Mouse (Mus musculus): ENCODE results near the gene Cyth3. TPM values are rescaled to one million over a fixed set of nuclear protein-coding genes. Genes with fewer than 3 reads are reported as not detected.

Cyth3 gene
- polyA plus RNA-seq, 1 experiment from 2014 or later = 29.1 TPM

GRCm38 (mm10) chr5:143586386-143586785 lies 35.9 kb upstream of the Cyth3 start:
- Histone ChIP-seq H3K36me3 (ENCODE audit: control insufficient read depth, insufficient read depth, low read length) (no peaks in the 10 kb centered on the region; the same call in 1 of the 2 replicates), H3K4me1 (ENCODE audit: control insufficient read depth, insufficient read depth, low read length) (peaks cover 12% of the 10 kb centered on the region), H3K27ac (ENCODE audit: low read depth, low read length) (no peak overlapping the region), H3K9ac (ENCODE audit: low read depth, low read length) (no peak overlapping the region), H3K4me3 (ENCODE audit: low read depth, low read length) (no peak overlapping the region), H3K27me3 (ENCODE audit: control insufficient read depth, insufficient read depth, low read length) (no peaks in the 10 kb centered on the region), H3K9me3 (replicated peaks; ENCODE audit: control insufficient read depth, low read length) (peaks cover 3% of the 10 kb centered on the region; the same call in 1 of the 2 replicates), H3K4me2 (no peak overlapping the region)
- WGBS (ENCODE audit: insufficient replicate concordance) = 86% methylated on average over 8 of the region's 8 CpGs
- ATAC-seq (replicated peaks; ENCODE audit: insufficient number of reproducible peaks, low FRiP score, low TSS enrichment) = no peak

DNA sequence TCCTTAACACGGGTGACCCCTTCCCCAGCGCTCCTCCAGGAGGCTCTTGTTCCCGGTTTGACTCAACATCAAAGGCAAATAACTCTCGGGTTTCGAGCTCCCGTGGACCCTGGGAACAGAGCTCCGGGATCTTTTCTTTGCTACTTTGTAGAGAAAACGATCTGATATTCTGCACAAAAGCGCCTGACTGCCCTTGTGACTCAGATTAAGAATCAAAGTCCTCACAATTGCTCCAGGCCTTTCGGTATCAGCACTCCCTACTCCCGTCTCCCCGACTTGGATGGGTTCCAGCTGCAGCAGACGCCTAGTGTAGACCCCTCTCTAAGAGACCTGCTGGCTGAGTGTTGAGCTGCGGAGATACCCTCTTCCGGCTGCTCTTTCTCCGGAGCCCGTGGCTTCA lies 33.1 kb upstream of the Cyth3 start:
- peak; percentile 62; the same call in 1 of the 2 replicates for ATAC-seq (replicated peaks; ENCODE audit: insufficient number of reproducible peaks, low FRiP score, low TSS enrichment)
- Histone ChIP-seq H3K36me3 (ENCODE audit: control insufficient read depth, insufficient read depth, low read length) (no peaks in the 10 kb centered on the region), H3K9me3 (replicated peaks; ENCODE audit: control insufficient read depth, low read length) (no peaks in the 10 kb centered on the region), H3K4me3 (ENCODE audit: low read depth, low read length) (no peak overlapping the region), H3K4me1 (ENCODE audit: control insufficient read depth, insufficient read depth, low read length) (peaks cover 17% of the 10 kb centered on the region), H3K9ac (ENCODE audit: low read depth, low read length) (no peak overlapping the region), H3K27me3 (ENCODE audit: control insufficient read depth, insufficient read depth, low read length) (no peaks in the 10 kb centered on the region), H3K27ac (ENCODE audit: low read depth, low read length) (peak overlapping the region; percentile 60), H3K4me2 (peak overlapping the region; percentile 21; the same call in 1 of the 2 replicates)
- 21% methylated on average over 17 of the region's 17 CpGs for WGBS (ENCODE audit: insufficient replicate concordance)

- H3K4me1 ChIP-seq (ENCODE audit: control insufficient read depth, insufficient read depth, low read length) = peaks cover 17% of the 10 kb centered on the region
- no peak overlapping the region for H3K4me3 ChIP-seq (ENCODE audit: low read depth, low read length)
- H3K4me2 ChIP-seq = no peak overlapping the region
- H3K9ac ChIP-seq (ENCODE audit: low read depth, low read length) = no peak overlapping the region
- H3K27ac ChIP-seq (ENCODE audit: low read depth, low read length) = no peak overlapping the region
- no peaks in the 10 kb centered on the region for H3K36me3 ChIP-seq (ENCODE audit: control insufficient read depth, insufficient read depth, low read length)
- no peak; the same call in 1 of the 2 replicates for ATAC-seq (replicated peaks; ENCODE audit: insufficient number of reproducible peaks, low FRiP score, low TSS enrichment)
- H3K27me3 ChIP-seq (ENCODE audit: control insufficient read depth, insufficient read depth, low read length) = no peaks in the 10 kb centered on the region
- 35% methylated on average over 5 of the region's 5 CpGs for WGBS (ENCODE audit: insufficient replicate concordance)
- no peaks in the 10 kb centered on the region for H3K9me3 ChIP-seq (replicated peaks; ENCODE audit: control insufficient read depth, low read length)
These were observed 29.3 kb upstream of the Cyth3 start for GRCm38 (mm10) chr5:143592926-143593325.

- no peak for ATAC-seq (replicated peaks; ENCODE audit: insufficient number of reproducible peaks, low FRiP score, low TSS enrichment)
- Histone ChIP-seq H3K4me2 (no peak overlapping the region), H3K9ac (ENCODE audit: low read depth, low read length) (no peak overlapping the region)
These were observed 28.6 kb upstream of the Cyth3 start for GRCm38 (mm10) chr5:143593563-143594146.

GRCm38 (mm10) chr5:143594291-143595065 lies 27.8 kb upstream of the Cyth3 start:
- H3K4me3 ChIP-seq (ENCODE audit: low read depth, low read length) = no peak overlapping the region
- H3K27me3 ChIP-seq (ENCODE audit: control insufficient read depth, insufficient read depth, low read length) = no peaks in the 10 kb centered on the region
- H3K4me1 ChIP-seq (ENCODE audit: control insufficient read depth, insufficient read depth, low read length) = peaks cover 7% of the 10 kb centered on the region; the same call in 1 of the 2 replicates
- 77% methylated on average over 3 of the region's 3 CpGs for WGBS (ENCODE audit: insufficient replicate concordance)
- no peak overlapping the region for H3K27ac ChIP-seq (ENCODE audit: low read depth, low read length)
- H3K36me3 ChIP-seq (ENCODE audit: control insufficient read depth, insufficient read depth, low read length) = no peaks in the 10 kb centered on the region
- no peaks in the 10 kb centered on the region for H3K9me3 ChIP-seq (replicated peaks; ENCODE audit: control insufficient read depth, low read length)
- no peak overlapping the region for H3K9ac ChIP-seq (ENCODE audit: low read depth, low read length)
- H3K4me2 ChIP-seq = no peak overlapping the region
- ATAC-seq (replicated peaks; ENCODE audit: insufficient number of reproducible peaks, low FRiP score, low TSS enrichment) = no peak

More at GRCm38 (mm10) chr5:143593563-143594146, 28.6 kb upstream of the Cyth3 start:
- 72% methylated on average over 11 of the region's 11 CpGs for whole genome bisulfite sequencing (ENCODE audit: insufficient replicate concordance)
- Histone ChIP-seq H3K9me3 (replicated peaks; ENCODE audit: control insufficient read depth, low read length) (no peaks in the 10 kb centered on the region), H3K4me3 (ENCODE audit: low read depth, low read length) (no peak overlapping the region), H3K27me3 (ENCODE audit: control insufficient read depth, insufficient read depth, low read length) (no peaks in the 10 kb centered on the region), H3K4me1 (ENCODE audit: control insufficient read depth, insufficient read depth, low read length) (peaks cover 15% of the 10 kb centered on the region), H3K36me3 (ENCODE audit: control insufficient read depth, insufficient read depth, low read length) (no peaks in the 10 kb centered on the region), H3K27ac (ENCODE audit: low read depth, low read length) (no peak overlapping the region)

DNA sequence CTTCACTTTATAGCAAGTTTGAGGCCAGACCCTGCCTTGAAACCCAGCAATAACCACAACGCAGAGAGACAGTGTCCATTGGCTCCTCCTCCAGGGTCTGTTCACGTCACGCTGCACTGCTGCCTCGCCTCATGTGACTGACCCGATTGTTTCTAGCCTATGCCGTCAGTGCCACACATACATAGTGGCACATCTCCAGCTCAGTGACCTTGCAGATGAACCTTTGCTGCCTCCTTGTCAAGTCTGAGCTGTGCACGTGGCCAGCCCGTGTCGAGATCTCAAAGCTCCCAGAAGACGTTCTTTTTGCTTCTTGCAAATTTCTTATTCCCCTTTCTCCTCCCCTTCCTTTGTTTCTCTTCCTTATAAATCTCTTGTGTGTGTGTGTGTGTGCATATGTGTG lies 20.2 kb upstream of the Cyth3 start:
- WGBS (ENCODE audit: insufficient replicate concordance) = 78% methylated on average over 10 of the region's 10 CpGs
- H3K4me3 ChIP-seq (ENCODE audit: low read depth, low read length) = no peak overlapping the region

DNA sequence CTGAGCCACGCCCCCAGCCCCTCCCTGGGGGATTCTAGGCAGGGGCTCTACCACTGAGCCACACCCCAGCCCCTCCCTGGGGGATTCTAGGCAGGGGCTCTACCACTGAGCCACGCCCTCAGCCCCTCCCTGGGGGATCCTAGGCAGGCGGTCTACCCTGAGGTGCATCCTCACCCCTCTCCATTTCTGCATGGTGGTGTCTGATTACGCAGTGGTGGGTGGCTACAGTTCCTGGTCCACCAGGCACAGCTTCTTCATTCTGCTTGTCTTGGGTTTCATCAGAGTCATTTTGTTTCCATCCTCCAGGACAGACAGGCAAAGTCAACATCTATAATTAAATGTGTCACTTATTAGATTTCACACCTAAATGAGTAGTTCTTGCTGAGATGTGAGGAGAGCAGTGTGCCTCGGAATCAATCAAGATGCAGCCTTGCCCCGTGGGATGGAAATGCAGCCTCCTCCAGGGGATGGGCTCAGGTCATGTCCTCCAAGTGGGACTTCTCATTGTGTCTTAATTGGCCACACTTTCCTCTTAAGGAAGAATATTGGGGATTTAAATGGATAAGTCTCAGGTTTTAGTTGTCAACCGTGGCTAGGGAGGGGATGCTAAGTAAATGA lies 18.0 kb upstream of the Cyth3 start:
- H3K4me1 ChIP-seq (ENCODE audit: control insufficient read depth, insufficient read depth, low read length) = no peaks in the 10 kb centered on the region
- H3K4me2 ChIP-seq = no peak overlapping the region
- H3K27ac ChIP-seq (ENCODE audit: low read depth, low read length) = no peak overlapping the region
- H3K27me3 ChIP-seq (ENCODE audit: control insufficient read depth, insufficient read depth, low read length) = no peaks in the 10 kb centered on the region
- H3K9me3 ChIP-seq (replicated peaks; ENCODE audit: control insufficient read depth, low read length) = no peaks in the 10 kb centered on the region
- no peaks in the 10 kb centered on the region for H3K36me3 ChIP-seq (ENCODE audit: control insufficient read depth, insufficient read depth, low read length)
- 67% methylated on average over 7 of the region's 7 CpGs for WGBS (ENCODE audit: insufficient replicate concordance)
- ATAC-seq (replicated peaks; ENCODE audit: insufficient number of reproducible peaks, low FRiP score, low TSS enrichment) = no peak
- no peak overlapping the region for H3K4me3 ChIP-seq (ENCODE audit: low read depth, low read length)
- no peak overlapping the region for H3K9ac ChIP-seq (ENCODE audit: low read depth, low read length)

More for the DNA sequence above, 20.2 kb upstream of the Cyth3 start:
- Histone ChIP-seq H3K9ac (ENCODE audit: low read depth, low read length) (no peak overlapping the region; the same call in 1 of the 2 replicates), H3K27me3 (ENCODE audit: control insufficient read depth, insufficient read depth, low read length) (no peaks in the 10 kb centered on the region), H3K4me1 (ENCODE audit: control insufficient read depth, insufficient read depth, low read length) (no peaks in the 10 kb centered on the region), H3K27ac (ENCODE audit: low read depth, low read length) (no peak overlapping the region), H3K36me3 (ENCODE audit: control insufficient read depth, insufficient read depth, low read length) (no peaks in the 10 kb centered on the region), H3K9me3 (replicated peaks; ENCODE audit: control insufficient read depth, low read length) (no peaks in the 10 kb centered on the region), H3K4me2 (no peak overlapping the region)
- ATAC-seq (replicated peaks; ENCODE audit: insufficient number of reproducible peaks, low FRiP score, low TSS enrichment) = no peak

GRCm38 (mm10) chr5:143606756-143607155 lies 15.5 kb upstream of the Cyth3 start:
- no peaks in the 10 kb centered on the region for H3K4me1 ChIP-seq (ENCODE audit: control insufficient read depth, insufficient read depth, low read length)
- no peaks in the 10 kb centered on the region for H3K36me3 ChIP-seq (ENCODE audit: control insufficient read depth, insufficient read depth, low read length)
- no peak overlapping the region for H3K4me2 ChIP-seq
- WGBS (ENCODE audit: insufficient replicate concordance) = 83% methylated on average over 10 of the region's 10 CpGs
- no peak overlapping the region for H3K27ac ChIP-seq (ENCODE audit: low read depth, low read length)
- H3K4me3 ChIP-seq (ENCODE audit: low read depth, low read length) = no peak overlapping the region
- ATAC-seq (replicated peaks; ENCODE audit: insufficient number of reproducible peaks, low FRiP score, low TSS enrichment) = no peak
- no peaks in the 10 kb centered on the region for H3K27me3 ChIP-seq (ENCODE audit: control insufficient read depth, insufficient read depth, low read length)
- H3K9me3 ChIP-seq (replicated peaks; ENCODE audit: control insufficient read depth, low read length) = no peaks in the 10 kb centered on the region
- H3K9ac ChIP-seq (ENCODE audit: low read depth, low read length) = no peak overlapping the region

All from heart, embryonic 11.5 days (tissue).